Mouse (Mus musculus) layer of hippocampus, adult 9-11 months (tissue): ENCODE measurements around the gene Fbxl3.

ENCODE experiments used
- DNase-seq: peaks from one replicate; pipeline ENCODE4 v3.0.0; 2022

Gene Fbxl3

DNA sequence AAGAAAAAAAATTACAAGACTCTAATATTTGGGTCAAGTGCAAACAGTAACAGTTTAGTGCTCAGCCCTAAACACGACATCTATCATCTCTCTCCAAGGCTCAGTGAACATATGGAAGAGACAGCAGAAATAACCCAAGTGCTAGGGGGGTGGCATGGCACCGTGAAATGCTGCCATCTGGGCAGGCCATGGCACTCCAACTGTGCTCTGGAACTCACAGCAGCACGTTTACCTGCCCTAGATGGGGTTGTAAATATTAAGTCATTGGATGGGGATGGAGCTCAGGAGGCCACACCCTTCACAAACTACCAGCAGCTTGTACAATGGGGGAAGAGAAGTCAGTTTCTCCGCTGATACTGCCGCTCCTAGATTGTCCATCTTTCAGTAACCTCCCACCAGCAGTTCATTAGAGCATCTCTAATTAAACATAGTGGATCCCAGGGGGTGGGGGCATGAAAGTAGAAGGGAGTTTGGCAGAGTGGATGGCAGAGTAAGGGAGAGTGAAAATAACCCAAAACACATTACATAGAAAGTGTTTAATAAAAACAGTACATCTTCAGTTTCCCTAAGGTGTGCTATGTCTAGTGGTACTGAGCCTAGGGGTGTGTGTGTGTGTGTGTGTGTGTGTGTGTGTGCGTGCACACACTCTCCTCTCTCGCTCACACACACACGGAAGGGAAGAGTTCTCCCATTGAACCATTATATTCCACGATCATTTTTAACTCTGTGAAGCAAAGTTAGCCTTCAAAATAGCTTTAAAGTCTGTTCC lies 20.0 kb downstream of the Fbxl3 start:
- DNase-seq: no peak

DNA sequence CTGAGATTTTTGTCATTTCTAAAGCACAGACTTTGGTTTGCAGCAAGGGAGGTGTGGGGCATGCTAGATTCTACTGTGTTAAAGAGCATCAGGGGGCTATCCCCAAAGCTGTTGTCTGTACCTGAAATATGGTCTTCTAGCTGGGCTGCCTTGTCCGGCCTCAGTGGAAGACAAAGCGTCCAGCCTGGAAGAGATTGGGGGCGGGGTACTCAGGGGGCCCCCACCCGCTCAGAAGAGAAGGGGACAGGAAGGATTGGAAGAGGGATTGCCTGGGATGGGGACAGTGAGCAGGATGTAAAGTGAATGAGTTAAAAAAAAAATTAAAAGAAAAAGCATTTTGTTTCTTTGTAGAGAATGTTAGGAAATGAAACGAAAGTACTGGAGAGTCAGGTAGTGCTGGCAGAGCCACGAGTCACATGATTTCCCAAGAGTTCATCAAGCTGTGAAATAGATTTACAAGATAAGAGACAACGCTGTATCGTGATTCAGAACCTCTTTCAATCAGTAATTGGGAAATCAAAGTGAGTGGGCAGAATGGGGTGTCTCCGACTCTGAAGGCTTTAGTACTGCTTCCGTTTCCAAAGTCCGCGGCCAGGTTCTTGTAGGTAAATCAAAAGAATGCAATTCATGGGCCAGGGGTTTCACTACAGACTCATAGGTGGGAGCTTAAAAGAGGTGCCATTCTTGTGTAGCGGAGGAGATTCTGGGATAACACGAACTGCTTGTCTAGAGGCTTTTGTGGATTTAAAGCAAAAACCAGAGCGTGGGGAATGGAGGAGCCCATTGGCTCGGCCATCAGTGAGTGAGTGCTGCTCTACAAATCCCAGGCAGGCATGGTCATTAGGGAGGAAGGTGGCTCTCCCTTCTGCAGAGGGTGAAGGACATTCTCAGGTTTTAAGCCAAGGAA lies 21.1 kb downstream of the Fbxl3 start:
- no peak for DNase-seq

DNA sequence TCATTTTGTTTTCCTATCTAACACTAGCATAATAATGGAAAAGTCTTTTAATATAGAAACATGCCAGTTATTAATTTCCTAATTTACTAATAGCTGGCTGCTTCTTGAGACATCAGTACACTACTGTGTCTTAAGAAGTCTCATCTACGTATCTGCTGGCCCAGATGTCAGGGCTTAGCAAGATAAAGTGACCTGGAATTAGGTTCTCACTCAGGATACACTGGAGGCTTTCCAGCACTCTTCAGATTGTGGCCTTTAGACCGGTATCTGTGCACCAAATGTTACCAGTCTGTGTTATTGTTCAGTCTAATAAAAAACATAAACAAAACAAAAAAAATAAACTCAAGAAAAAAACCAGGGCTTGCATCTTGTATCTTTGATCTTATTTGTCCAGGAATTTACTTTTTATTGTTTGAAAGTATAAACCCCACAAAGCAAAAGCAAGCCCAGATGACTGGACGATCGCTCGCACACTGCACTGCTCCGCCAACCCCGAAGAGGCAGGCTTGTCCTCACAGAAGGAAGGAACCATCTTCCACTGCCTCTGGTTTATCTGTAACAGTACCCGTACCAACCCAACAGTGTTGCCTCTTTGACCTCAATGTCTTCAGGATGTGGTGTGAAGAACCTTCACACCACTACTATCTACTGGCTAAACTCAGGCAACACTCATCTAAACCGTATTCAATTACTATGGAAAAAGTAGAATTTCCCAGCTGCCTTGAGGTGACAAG lies 21.9 kb downstream of the Fbxl3 start:
- DNase-seq: no peak

DNA sequence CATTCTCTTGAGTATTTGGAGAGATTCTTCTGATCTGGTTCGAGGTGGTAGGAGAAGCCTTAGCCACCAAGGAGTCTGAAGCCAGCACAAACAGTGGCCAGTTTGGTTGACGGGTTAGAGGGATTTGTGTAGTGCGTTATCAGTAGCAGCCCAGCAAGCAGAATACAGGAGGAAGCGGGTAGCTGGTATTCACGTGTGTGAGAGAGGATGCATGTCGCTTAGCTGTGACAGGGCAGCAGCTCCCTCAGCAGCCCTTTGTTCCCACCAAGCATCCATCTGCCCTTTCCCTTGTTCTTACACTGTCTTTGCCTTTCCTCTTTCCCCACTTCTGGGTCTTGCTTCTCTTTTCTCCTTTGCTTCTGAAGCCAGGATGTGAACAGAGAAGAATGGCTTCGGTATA lies 24.2 kb downstream of the Fbxl3 start:
- no peak for DNase-seq

DNA sequence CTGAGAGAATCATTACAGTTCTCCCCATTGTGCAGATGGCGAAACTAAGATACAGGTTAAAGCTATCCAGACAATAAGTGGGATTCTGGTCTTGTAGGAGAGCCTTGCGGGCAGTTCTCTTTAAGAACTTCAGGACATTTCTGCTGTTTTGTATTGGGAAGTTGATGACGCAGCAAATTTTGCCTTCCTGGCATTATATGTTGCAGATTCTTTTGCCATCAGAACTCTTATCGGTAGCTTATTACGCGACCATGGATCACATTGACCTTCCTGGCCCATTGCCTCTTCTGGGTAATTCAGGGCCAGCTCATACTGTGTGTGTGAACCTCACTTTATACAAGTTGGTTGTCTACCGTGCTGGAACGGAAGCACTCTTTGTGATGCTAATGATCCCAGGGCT lies 25.5 kb downstream of the Fbxl3 start:
- no peak for DNase-seq

DNA sequence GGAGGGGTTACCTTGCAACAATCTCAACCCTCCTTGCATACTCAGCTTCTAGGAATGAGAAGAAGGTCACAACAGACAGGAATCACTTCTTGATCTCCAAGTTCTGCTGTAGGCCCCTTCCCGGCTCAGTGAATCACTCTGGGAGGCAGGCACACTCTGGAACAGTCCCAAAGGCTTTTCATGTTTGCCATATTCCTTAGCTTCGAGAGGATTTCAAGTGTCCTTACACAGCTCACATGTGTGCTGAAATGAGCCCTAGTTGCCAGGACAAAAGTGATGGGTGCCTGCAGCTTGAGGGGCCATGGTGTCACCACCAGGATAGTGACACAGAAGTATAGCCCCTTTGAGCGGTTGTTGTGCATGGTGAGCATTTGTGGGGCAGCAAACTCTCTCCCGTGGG lies 26.6 kb downstream of the Fbxl3 start:
- DNase-seq: no peak

DNA sequence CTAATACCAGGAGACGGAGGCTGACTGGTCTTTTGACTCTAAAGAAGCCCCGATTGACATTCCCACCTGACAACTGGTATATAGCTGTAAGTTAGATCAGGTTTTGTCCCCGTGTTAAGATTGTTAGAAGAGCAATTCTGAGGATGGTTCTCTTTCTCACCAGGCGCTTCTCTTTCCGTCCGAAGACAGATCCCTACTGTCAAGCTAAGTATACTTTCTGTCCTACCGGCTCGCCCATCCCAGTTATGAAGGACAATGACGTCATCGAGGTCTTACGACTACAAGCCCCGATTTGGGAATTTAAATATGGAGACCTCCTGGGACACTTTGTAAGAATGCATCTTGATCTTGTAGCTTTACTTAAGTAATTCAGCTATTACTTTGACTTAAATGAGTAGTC lies 27.9 kb downstream of the Fbxl3 start:
- no peak for DNase-seq

DNA sequence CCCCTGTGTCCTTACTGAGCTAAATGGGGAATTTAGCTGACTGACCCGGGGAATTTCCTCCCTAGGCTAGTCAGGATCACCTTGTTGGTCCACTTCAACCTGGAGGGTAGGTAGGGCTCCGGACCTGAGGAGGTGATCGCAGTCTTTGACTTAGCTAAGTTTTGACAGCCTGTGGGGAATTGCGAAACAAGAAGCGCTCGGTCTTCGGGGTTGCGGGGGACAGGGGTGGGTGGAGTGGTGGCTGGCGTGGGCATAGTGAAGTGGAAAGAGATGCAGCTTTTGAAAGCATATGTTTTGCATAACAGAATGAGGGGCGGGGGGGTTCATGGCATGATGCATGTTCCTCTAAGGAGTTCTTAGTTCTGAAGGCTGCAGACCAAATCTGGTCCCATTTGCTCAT lies 28.6 kb downstream of the Fbxl3 start:
- no peak for DNase-seq

DNA sequence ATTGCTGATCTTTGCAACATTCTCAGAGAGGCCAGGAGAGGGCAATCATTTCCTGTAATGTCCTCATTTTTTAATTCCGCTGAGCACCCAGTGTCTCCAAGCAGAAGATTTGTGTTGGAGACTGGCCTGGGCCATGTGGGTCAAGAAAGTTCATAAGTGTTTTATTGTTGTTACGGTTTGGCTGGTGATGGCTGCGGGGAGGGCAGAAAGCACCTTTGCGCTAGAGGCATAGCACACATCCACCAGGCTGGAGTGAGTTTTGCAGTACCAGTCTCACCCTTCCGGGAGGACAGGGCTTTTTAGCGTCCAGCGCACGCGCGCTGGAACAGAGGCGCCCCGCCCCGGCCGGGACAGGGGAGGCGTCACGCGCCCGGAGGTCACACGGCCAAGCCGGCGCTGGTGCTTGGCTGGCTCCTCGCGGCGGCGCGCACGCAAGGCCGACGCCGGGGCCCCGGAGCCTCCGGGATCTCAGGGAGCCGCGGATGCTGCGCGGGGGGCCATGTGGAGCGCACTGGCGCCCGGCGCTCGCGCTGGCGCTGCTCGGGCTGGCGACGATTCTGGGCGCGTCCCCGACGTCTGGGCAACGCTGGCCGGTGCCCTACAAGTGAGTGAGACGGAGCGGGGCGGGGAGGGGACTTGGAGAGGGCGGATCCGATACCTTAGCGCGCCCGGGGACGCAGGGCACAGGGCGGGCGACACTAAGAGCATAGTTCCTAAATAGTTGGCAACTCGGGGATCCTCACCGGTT lies 29.3 kb downstream of the Fbxl3 start, which contains the start of gene Cln5:
TSS of gene Cln5 (plus strand) at position 353 of the 748 bp plus-strand sequence.
- peak; percentile 93 for DNase-seq

DNA sequence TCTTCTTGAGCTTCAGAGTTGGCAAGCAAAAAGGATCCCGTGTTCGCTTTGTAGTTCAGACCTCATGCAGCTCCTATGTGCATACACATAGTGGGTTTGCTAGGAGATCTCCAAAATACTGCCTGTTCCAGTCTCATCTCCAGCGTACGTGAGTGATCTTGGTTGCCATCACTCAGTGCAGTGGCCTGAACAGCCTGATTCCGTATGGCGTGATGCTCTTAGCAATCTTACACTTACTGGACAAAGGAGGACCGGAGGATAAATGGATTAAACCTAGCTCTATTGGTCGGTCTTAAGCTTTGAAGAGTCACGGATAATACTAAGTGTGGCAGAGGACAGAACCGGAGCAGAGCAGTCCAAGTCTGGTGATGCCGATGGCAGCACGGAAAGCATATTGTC lies 29.9 kb downstream of the Fbxl3 start:
- DNase-seq: no peak

DNA sequence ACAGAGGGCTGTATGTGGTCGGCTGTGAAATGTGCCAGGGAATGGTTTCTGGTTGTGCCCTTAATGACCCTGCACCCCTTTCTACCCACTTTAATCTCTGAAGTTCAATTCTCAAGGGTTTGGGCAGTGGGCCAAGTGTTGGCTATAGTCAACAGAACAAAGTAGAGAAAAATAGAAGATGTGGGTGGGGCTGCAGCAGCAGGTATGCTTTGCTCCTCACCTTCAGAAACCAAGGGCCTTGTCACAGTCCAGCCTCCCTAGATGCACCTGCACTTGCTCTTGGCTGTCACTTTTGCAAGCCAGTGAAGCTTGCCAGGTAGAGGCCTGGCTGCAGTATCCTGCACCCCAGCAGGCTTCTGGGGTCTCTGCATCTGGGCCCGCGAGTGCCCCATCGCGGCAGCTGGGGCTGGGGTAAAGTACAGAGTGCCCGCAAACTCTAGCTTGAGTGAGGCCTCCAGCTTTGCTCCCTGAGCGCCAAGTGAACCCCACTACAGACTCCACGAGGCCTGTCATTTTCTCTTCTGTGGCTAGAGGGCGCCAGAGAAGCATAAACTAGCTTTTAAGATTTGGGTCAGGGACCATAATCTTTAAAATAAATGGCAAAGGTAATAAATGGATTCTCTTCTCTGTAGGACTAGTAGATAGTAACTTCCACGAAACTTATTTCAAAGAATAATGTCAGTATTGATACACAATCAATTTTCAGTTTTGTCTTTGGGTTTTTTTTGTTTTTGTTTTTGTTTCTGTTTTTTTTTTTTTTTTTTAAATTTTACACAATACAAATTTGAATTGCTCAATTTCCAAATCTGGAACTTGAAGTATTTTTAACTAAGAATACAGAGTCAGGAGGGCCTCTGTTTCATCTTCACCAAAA lies 33.8 kb downstream of the Fbxl3 start:
- DNase-seq: peak; percentile 60

DNA sequence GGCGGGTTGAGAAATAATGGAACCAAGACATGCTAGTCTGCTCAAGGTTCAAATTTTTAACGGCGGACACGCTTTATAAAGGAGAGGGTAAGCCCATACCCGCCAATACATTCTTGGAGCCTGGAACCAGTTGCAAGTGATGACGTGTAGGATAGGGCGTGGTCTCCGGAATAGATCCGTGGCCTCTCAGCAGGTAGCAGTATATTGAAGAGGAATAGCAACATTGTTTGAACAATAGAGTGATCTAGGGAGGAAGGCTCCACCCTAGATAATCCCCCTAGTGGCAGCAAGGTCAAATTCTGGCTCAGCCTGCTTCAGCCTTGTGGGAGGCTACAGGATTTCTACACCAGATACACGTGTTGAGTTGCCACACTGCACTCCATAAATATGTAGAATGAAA lies 39.9 kb downstream of the Fbxl3 start:
- no peak for DNase-seq

DNA sequence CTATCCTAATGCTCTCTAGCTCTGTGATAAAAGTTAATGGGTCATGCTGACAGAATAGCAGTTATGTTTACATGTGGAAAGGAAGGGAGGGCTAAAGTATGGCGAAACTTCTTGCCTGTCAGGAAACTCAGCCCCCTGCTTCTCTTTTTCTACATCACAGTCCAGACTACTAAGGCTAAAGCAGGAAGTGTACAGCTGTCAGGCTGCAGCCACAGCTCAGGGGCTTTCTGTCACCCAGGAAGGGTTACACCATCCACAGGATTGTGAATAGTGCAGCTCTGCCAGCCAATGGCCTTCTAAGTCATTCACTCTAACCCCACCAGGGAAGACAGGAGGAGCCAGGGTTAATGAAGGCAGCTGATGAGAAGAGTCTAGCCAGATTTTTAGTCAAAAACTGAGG lies 40.4 kb downstream of the Fbxl3 start:
- peak; percentile 74 for DNase-seq

DNA sequence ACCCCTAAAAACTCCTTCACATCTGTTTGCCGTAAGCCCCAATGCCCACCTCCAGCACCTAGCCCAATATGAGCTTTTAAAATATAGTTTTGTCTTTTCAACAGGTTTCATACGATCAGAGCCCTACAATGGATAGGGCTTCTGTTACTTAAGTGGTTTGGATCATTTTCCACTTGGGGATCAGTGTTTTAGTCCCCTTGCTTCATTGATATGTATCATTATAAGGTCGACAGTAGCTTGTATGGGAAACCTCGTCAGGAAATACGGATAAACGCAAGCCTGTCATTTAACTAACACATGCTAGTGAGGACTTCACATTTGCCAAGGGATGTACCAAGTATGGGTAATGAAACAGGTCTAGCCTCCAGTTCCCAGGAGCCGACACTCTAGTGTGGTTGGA lies 42.8 kb downstream of the Fbxl3 start:
- DNase-seq: no peak

DNA sequence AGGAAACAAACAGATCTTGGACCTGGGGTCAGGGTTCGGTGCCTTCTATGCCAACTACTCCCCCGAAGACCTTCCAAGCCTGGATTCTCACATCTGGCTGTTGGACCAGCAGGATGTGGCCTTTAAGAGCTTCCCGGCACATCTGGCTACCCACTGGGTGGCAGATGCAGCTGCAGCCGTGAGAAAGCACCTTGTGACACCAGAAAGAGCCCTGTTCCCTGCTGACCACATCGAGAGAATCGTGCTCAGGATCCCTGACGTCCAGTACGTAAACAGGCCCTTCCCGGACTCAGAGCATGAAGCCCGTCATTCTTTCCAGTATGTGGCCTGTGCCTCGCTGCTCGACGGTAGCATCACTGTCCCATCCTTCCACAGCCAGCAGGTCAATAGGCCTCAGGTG lies 44.6 kb downstream of the Fbxl3 start:
- DNase-seq: no peak

DNA sequence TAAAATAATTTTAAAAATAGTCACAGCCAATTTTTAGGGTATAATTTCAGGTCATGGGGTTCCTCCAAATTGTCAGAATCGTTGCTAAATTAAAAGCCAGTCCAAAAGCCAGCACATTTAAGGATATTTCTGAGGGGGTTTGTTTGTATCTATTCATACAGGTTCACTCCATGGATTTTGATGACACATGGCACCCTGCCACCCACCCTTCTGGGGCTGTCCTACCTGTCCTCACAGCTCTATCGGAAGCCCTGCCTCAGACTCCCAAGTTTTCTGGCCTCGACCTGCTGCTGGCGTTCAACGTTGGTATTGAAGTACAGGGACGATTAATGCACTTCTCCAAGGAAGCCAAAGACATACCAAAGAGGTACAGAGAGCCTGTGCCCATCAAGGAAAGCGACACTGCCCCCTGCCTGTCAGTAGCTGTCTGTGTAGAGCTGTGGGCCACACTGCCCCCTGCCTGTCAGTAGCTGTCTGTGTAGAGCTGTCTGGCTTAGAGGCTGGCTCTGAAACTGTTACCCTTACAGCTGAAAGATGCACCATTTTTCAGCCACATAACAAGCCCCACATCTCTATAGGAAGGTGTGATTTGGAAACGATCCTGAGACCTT lies 48.1 kb downstream of the Fbxl3 start:
- peak; percentile 80 for DNase-seq

DNA sequence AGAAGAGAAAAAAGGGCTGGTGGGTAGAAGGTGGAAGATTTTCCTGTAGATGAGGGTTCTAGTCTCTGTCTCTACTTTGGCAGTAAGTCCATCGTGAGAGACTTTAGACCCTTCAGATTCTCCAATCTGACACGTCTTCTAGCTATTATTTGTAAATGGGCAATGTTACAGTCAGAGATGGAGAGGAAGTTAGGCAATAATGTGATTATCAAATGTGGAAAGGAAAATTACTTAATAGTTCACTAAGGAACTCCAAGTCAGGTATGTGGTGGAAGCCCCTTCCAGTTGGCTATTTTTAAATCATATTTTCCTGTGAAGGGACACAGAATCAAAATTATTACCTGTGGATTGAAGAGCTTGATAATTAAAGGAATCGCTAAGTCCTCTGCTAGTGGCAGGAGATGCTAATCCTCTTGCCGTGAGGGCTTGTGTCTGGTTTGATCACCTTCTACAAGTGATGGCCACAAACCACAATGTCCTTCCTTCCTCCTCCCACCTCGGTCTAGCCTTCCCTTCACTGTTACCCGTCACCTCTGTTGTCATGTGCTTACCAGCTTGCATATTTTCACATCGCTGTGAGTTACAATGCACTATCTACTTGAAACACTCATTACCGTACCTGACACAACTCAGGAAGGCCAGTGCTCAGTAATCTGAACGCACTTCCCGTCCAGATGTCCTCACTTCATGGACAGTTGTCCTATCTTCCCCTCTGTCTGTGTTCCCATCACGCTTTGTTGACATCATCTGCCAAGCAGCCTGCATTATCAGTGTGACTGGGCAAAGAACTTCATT lies 50.9 kb downstream of the Fbxl3 start:
- no peak for DNase-seq

DNA sequence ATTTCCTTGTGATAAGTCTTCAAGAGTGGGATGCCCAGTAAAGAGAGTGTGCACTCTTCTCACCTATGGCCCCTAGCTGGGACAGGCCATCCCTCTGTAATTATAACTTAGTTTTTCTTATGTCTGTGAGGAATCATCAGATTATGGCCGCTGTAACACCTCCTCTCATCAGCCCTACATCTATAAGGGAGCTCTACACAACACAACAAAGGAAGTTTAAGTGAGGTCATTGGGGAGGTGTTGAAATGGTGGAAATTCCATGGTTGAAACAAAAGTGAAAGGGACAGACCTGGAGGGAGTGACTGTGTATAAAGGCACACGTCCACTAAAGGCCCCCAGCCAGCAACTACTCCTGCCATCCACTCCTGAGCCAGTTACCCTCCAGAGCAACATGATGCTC lies 52.7 kb downstream of the Fbxl3 start, which contains the start of gene Acod1:
TSS of gene Acod1 (plus strand) at position 301 of the 400 bp plus-strand sequence.
- DNase-seq: no peak

DNA sequence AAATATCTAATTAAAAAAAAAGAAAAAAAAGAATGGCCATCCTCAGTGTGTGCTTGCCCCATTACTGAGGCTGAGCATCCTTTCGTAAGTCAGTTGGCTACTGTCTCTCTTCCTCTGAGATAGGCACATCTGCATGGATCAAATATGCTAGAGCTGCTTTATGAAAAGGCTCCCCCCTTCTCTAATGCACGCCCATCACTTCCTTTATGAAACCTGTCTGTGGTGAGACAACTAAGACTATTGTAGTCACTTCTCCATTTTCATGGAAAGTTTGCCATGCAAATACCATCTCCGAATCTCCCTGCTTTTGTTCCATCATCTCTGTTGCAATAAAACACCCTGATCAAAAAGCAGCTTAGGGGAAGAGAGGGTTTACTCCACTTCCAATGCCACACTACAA lies 62.4 kb downstream of the Fbxl3 start:
- no peak for DNase-seq

DNA sequence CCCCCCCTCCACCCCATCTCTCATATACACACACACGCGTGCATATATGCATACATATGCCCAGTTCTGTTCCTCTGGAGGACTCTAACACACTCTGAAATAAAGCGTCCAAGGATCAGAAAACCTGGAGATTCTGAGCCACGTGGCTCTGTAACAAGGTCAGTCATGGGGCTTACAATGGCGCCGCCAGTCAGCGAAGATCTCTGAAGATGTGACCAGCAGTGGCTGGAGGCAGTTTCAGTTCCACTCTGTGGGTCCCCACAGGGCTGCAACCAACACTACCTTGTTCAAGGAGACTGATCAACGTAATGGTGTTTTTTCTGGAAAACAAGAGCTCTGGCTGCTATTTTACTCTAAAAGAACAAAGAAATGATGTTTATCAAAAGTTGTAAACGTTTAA lies 65.3 kb downstream of the Fbxl3 start:
- peak; percentile 63 for DNase-seq
